Mouse (Mus musculus): ENCODE results near the gene Eci1.
A peak's percentile ranks its signal among the peaks of the same experiment; 100 is the strongest.

Eci1 gene

DNA sequence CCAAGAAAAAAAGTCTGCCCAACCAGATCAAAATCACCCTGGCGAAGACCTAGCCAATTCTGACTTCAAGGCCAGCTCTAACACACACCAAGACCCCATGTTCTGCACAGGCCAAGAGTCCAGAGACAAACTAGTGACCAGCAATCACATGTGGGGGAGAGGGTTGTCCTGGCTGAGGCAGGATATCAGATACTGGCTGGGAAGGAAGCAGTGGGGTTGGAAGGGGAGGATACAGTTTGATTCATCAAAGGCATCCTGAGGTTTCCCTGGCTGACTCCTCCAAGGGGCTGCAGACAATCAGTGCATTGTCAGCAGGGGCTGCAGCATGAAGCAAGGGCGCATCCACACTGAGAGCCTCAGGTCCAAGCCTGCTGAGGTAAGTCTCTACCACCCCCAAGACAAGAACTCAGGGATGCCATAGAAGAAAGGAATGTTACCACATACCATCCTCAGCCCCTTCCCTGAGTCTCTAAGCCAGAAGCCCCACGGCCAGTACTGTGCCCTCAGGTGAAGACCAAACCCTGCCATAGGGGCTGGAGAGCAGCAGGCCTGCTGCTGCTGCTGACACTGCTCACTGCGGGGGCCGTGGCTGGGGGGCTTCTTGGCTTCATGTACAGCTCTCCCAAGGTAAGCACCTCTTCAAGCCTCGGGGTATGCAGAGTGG is 47.3 kb downstream of the Eci1 start, which contains the start of gene Bricd5:
TSS of gene Bricd5 (plus strand) at position 273 of the 664 bp plus-strand sequence.
- no peak for DNase-seq (ENCODE audit: low spot score in 2 of 2)

DNA sequence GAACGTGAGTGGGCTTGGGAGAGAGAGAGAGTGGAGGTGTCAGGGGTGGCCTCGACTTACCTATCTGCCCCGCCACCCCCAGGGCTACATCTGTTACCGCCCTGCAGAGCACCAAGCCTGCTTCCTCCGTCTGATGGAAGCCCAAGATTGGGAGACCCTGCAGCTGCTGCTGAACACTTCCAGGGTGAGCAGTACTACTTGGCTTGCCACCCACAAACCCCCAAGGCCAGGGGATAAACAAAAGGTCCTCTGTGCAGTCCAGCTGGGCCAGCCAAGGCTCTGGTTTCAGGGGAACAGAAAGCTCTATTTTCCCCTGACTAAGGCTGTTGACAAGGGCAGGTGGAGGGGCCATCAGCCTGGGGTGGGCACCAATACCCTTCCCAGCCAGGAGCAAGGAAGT is 48.1 kb downstream of the Eci1 start:
- no peak for DNase-seq (ENCODE audit: low spot score in 2 of 2)

DNA sequence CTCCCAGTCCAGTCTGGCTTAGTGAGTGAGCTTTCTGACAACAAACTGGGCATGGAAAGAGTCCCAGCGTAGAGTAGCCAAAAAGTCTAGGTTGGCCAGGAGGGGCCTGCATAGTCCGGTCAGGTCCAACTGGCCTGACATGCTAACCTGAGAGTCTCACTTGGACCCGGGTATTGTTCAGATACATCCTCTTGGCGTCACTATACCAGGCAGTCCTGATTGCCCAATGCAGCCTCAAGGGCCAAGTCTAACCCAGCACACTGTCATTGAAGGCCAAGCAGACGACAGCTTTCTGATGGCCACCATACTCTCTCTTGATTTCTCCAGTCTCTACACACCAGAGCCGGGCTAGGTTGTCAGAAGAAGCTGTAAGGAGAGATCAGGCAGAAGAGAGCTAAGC is 49.1 kb downstream of the Eci1 start:
- no peak for DNase-seq (ENCODE audit: low spot score in 2 of 2)

DNA sequence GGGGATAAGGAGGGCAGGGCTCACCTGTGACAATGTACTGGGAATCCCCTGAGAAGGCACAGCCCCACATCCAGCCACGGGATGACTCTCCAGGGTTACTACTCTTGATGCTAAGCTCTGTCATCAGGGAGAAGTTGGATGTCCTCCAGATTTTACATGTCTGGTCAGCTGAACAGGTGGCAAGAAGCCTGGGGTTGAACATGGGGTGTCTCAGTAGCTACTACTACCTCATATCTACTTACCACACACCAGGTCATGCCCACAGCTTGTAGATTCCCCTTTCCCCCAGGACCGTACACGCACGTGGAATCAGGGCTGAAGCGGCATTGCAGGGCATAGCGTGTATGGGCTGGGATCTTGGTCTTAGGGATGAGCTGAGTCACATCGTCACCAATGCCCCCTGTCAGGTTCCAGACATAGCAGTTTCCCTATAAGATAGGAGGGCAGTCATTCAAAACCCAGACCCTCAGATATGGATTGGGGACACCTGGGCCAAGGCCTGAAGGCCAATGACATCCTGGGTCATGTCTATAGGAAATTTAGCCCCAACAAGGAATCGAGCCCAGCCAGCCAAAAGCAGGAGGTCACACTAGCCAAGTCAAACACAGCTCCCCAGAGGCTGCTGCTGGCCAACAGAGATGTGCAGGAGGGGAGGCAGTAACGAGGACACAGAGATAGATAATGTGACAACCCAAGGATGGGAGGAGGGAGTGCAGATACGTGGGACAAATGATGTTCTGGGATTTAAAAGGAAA is 49.8 kb downstream of the Eci1 start:
- no peak for DNase-seq (ENCODE audit: low spot score in 2 of 2)

DNA sequence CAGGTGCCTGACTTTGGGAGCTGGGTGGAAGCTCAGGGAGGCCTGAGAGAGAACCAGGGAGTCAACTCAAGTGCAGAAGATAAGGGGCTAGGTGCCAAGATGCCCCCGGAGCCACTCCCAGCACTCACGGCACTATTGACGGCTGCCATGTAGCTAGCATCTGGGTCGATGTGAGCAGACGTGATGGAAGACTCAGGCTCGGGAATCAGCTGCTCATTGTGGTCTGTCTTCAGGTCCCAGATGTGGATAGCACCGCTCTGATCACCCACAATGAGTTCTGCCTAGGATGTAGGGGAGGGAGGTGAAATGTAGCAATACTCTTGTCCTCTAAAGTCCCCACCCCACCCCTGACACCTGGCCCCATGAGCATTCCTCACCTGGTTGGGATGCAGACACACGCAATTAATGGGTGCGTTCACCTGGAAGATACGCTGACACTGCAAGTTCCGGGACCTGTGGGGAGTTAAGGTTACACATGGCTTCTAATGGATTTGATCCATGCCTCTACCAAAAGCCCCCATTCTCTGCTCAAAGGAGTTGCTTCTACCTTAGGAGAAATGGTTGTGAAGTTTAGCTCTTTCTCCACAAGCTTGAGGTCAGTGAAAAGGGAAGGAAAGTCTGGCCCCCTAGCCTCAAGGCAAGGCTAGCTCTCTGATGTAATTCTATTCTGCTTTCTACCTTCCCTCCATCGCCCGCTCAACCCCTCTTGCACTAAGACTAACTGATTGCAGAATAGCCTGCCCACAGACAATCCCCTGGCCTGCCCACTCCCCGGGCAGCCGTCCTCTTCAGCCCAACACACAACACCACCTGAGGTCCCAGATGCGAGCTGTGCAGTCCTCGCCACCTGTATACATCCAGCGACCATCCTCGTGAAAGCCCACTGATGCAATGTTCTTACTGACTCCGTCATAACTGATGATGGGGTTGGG is 50.9 kb downstream of the Eci1 start:
- no peak for DNase-seq (ENCODE audit: low spot score in 2 of 2)

DNA sequence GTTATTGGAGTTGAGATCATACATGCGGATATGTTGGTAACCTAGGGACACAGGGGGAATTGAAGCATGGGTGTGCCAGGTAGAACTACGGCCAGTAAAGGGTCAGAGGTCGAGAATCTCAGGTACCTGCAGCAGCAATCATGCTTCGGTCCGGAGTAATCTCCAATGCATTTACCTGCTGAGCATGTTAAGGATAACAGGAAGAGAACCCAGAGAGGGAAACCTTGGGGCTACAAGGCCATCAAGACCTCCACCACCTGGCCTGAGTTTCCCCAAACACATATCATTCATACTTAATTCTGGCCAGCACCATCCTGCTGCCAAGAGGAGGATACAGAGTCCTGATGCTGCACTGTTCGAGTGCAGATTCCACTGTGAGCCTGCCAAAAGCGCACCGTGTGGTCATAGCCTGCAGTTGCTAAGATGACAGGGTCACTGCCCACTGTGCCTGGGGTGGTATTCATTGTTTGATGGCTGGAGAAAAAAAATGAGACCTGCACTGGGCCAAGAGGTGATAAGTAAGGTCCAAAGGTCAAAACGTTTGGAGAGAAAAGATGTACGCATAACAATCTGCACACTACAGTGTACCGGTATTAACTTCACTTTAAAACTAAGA is 51.7 kb downstream of the Eci1 start:
- no peak for DNase-seq (ENCODE audit: low spot score in 2 of 2)

DNA sequence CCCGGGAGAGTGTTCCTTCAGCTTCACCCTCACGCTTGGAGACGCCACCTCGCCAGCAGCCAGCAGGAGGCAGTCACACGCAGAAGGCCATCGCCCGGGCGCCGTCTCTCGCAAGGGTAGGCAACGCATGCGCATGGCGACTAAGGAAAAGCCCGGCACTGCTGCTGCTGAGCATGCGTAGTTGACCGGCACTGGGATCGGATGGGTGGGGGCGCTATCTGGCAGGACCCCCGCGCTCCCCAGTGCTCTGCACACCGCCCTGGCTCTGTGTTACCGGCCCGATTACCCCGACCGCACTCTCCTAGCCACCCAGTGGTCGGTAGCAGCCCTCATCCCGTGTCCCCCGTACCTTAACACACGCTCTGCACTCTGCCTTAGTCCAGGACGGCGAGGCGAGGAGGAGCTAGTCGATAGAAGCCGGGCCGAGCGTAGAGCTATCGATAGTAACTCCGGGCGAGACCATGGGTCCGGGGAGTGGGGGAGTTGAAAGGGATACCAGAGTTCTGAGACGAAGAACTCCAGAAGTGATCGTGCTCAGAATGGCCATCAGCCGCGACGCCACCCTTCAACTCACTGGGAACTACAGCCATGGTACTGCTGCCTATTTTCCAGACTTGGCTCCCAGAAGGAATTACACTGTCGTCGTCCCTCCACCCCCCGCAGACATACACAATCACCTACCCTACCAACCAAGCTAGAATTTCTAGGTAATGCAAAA is 52.4 kb downstream of the Eci1 start, which contains the start of gene Mlst8:
TSS of gene Mlst8 (minus strand) at position 416 of the 718 bp plus-strand sequence.
- DNase-seq (ENCODE audit: low spot score in 2 of 2), result peak; percentile 96 to 97

DNA sequence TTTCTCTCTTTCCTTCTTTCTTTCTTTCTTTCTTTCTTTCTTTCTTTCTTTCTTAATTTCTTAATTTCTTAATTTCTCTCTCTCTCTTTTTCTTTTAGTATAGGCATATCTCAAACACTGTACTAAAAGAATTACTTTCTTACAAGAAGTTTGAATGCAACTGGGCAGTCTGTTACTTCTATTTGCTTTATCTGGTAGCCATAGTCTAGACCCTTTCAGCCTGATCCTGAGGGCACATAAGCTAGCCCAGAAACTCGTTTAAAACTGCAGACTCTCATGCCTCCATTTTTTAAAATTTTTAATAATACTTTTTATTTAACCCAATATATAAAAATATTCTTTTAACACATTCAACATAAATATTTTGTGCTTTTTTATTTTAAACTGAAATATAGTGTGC is 53.0 kb downstream of the Eci1 start:
- DNase-seq (ENCODE audit: low spot score in 2 of 2), result no peak

DNA sequence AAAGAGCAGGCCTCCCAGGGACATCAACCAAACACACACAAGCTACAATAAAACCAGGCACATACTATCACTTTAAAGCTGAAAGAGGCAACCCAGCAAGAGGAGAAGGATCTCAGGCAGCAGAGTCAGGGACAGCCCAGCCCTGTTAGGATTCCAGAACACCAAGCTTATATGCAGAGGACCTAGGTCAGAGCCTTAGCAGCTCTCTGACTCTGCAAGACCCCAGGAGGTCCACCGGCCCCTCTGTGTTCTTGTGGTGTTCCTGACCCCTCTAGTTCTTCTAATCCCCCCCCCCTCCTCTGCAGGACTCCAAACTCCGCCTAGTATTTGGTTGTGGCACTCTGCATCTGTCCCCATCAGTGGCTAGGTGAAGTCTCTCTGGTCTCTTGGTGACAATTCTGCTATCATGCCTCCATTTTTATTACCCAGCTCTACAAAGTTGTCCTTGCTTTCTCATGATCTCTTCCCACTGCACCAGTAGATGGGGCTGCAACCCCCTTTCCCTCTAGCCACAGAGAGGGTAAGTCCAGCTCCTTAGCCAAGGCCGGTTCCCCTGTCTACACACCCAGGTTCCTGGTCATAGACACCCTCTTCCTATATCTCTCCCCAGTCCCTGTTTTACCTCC is 53.9 kb downstream of the Eci1 start:
- DNase-seq (ENCODE audit: low spot score in 2 of 2), result no peak

DNA sequence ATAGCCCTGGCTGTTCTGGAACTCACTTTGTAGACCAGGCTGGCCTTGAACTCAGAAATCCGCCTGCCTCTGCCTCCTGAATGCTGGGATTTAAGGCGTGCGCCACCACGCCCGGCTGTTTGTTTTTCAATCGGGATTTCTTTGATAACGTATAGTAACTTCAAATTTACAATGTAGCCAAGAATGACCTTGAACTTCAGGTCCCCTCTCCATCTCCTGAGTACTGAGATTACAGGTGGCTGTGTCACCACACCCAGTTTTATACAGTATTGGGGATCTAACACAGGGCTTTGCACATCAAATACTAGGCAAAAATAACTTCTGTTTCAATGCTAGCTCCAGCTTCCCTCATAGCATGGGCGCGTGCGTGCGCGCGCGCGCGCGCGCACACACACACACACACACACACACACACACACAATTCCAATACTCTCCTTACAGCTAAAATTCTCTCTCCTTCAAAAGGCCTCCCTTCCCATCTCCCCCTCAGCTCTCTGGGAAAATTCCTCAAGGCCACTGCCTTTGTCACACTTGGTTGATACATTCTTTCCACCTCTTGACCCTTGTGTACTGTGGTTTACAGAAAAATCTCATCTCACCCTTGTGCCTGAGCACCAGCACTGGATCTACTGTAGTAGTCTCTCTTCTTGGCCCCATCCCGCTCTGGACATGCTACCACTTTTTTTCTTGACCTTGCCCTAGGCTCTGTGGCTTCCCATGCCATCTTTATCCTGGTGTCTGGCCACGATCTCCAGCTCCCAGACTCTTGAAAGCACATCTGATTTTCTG is 54.8 kb downstream of the Eci1 start:
- DNase-seq (ENCODE audit: low spot score in 2 of 2), result no peak

DNA sequence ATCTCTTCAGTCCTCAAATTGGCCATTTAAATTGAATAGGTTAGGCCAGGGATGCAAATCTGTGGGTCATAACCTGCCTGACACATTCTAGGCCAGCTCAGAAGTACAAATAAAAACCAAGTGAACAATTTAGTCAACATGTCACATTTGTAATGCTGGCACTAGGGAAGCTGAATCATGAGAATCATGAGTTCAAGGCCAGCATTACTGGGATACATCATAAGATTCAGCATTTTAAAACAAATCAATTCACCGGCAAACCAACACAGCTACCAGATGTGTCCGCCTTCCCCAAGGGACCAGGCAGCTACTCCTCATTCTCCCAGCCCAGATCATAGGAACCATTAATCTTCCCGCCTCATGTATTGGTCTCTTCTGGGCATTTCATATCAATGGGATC is 57.1 kb downstream of the Eci1 start:
- no peak for DNase-seq (ENCODE audit: low spot score in 2 of 2)

DNA sequence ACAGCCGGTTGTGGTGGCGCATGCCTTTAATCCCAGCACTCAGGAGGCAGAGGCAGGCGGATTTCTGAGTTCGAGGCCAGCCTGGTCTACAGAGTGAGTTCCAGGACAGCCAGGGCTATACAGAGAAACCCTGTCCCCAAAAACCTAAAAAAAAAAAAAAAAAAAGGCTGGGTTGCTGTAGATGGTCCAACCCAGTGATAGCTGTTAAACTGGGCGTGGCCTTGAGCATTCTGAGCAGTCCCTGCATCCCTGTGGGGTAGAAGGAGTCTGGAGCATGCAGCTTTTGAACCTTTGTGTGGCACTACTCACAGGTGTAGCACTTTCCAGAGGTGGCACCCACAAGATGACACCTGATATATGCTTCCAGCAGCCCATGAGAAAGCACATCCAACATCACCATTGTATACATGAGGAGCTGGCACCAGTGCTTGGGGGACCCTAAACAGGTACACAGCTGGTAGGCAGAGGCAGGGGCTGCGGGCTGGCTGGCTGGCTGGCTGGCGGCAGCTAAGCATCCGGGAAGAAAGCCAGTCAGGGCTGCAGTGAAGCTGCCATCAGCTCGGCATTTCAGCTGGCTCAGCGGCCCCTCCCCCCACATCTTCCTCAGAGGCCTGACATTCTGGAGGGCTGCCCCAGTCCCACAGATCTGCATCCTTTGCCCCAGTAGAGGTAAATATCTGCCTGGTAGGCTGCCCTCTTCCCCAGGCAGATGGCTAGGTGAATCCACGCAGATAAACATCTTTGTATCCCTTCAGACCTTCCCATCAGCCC is 58.8 kb downstream of the Eci1 start:
- DNase-seq (ENCODE audit: low spot score in 2 of 2), result no peak

DNA sequence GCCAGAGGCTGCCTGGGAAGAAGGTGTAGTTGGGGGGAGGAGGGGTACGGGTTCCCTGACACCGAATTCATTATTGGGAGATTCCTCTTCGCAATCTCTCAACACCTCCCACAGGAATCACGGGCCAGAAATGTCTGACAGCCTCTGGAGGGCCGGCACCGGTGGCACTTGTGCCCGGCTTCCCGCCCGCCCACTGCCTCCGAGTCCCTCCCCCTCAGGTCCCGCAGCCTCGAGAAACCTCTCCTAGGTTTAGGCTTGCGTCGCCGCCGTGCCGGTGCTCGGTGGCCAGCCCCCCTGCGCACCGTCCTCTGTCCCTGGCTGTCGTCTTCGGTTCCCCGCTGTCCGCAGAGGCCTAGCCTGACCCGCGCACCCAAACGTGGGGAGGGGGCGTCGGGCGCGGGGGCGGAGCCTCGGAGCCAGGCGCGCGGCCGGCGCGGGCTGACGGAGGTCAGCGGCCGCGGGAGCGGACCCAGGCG is 61.8 kb downstream of the Eci1 start, which contains the start of gene Caskin1:
TSS of gene Caskin1 (plus strand) at position 416 of the 476 bp plus-strand sequence.
- DNase-seq (ENCODE audit: low spot score in 2 of 2), result no peak

DNA sequence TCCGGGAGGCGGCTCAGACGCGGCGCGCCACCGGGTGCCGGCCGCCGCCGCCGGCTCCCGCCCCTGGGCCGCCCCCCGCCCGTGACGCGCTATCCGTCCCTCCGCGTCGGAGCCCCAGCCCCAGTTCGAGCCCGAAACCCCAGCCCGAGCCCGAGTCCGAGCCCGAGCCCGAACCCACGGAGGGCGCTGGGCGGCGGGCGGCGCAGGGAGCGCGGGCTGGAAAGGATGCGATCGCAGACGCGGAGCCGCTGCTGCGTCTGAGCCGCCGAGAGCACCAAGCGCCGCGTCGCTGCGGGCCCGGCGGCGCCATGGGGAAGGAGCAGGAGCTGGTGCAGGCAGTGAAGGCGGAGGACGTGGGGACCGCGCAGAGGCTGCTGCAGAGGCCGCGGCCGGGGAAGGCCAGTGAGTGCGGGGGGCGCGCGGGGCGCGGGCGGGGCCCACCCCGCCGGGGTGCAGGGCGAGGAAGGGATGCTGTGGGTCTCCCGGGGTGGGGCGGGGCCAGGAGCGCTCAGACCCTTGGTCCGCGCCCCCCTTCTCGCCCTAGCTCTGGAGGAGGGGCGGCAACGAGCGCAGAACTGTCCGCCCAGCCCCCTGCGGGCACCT is 62.3 kb downstream of the Eci1 start:
- no peak for DNase-seq (ENCODE audit: low spot score in 2 of 2)
